Mouse (Mus musculus): Measurements from ENCODE around the gene Hic1. TPM values are rescaled to one million over a fixed set of nuclear protein-coding genes. Genes with fewer than 3 reads are reported as not detected.

Gene Hic1
- total and polyA plus RNA-seq, 2 experiments from 2014 or later: 4.8 to 17.8 TPM

- ATAC-seq (ENCODE audit: insufficient read depth, low read depth): peak; percentile 74
- Histone ChIP-seq H3K9ac (replicated peaks; ENCODE audit: low read depth, low read length) (peak overlapping the region; percentile 69; the same call in 1 of the 2 replicates), H3K36me3 (replicated peaks; ENCODE audit: control insufficient read depth, insufficient read depth, low read length) (no peaks in the 10 kb centered on the region), H3K27ac (ENCODE audit: low read depth) (peak overlapping the region; percentile 92), H3K27me3 (ENCODE audit: control insufficient read depth, insufficient read depth, low read length) (peaks cover 10% of the 10 kb centered on the region), H3K4me2 (ENCODE audit: low read depth, low read length) (peak overlapping the region; percentile 86), H3K4me1 (ENCODE audit: control insufficient read depth, insufficient read depth) (peaks cover 7% of the 10 kb centered on the region; the same call in 1 of the 2 replicates), H3K9me3 (replicated peaks; ENCODE audit: control insufficient read depth, low read length) (no peaks in the 10 kb centered on the region), H3K4me3 (ENCODE audit: low read depth, low read length) (peak overlapping the region; percentile 72)
- TF ChIP-seq CTCF (IDR thresholded peaks at IDR 0.05; ENCODE audit: low read depth) (peak; percentile 88), EP300 (IDR thresholded peaks at IDR 0.05; ENCODE audit: low read depth) (0 out of 2 replicates have a peak, but pooled peaks have one; percentile 31)
- peak; percentile 95 for DNase-seq (ENCODE audit: low spot score)
- 22% methylated on average over 13 of the region's 13 CpGs for WGBS
These were observed 23.3 kb upstream of the Hic1 start for GRCm38 (mm10) chr11:75192336-75193214.

- no peak overlapping the region for H3K27ac ChIP-seq (ENCODE audit: low read depth)
- WGBS: 40% methylated on average over 6 of the region's 6 CpGs
- no peaks in the 10 kb centered on the region for H3K9me3 ChIP-seq (replicated peaks; ENCODE audit: control insufficient read depth, low read length)
- no peak for TF ChIP-seq EP300 (IDR thresholded peaks at IDR 0.05; ENCODE audit: low read depth)
- no peak for TF ChIP-seq CTCF (IDR thresholded peaks at IDR 0.05; ENCODE audit: low read depth)
- peaks cover 10% of the 10 kb centered on the region for H3K27me3 ChIP-seq (ENCODE audit: control insufficient read depth, insufficient read depth, low read length)
- no peak overlapping the region for H3K4me2 ChIP-seq (ENCODE audit: low read depth, low read length)
- DNase-seq (ENCODE audit: low spot score): no peak
- ATAC-seq (ENCODE audit: insufficient read depth, low read depth): no peak
- no peak overlapping the region for H3K4me3 ChIP-seq (ENCODE audit: low read depth, low read length)
- no peaks in the 10 kb centered on the region for H3K36me3 ChIP-seq (replicated peaks; ENCODE audit: control insufficient read depth, insufficient read depth, low read length)
- no peak overlapping the region for H3K9ac ChIP-seq (replicated peaks; ENCODE audit: low read depth, low read length)
- H3K4me1 ChIP-seq (ENCODE audit: control insufficient read depth, insufficient read depth): peaks cover 7% of the 10 kb centered on the region; the same call in 1 of the 2 replicates
These were observed 22.5 kb upstream of the Hic1 start for GRCm38 (mm10) chr11:75191841-75192240.

GRCm38 (mm10) chr11:75190905-75191441, 21.7 kb upstream of the Hic1 start, which contains the start of gene Dph1:
Gene Dph1, minus strand, starts transcription at chr11:75191241.
- H3K9ac ChIP-seq (replicated peaks; ENCODE audit: low read depth, low read length): peak within 1 kb of the TSS; percentile 49
- H3K27ac ChIP-seq (ENCODE audit: low read depth): peak within 1 kb of the TSS; percentile 64
- H3K4me2 ChIP-seq (ENCODE audit: low read depth, low read length): peak within 1 kb of the TSS; percentile 76
- H3K4me1 ChIP-seq (ENCODE audit: control insufficient read depth, insufficient read depth): peaks cover 7% of the 10 kb centered on the region; the same call in 1 of the 2 replicates
- H3K9me3 ChIP-seq (replicated peaks; ENCODE audit: control insufficient read depth, low read length): no peaks in the 10 kb centered on the region
- TF ChIP-seq EP300 (IDR thresholded peaks at IDR 0.05; ENCODE audit: low read depth) (no peak), CTCF (IDR thresholded peaks at IDR 0.05; ENCODE audit: low read depth) (no peak)
- DNase-seq (ENCODE audit: low spot score): no peak
- peak within 1 kb of the TSS; percentile 81 for H3K4me3 ChIP-seq (ENCODE audit: low read depth, low read length)
- no peaks in the 10 kb centered on the region for H3K36me3 ChIP-seq (replicated peaks; ENCODE audit: control insufficient read depth, insufficient read depth, low read length)
- WGBS: 56% methylated on average over 5 of the region's 5 CpGs
- peaks cover 10% of the 10 kb centered on the region for H3K27me3 ChIP-seq (ENCODE audit: control insufficient read depth, insufficient read depth, low read length)
- no peak for ATAC-seq (ENCODE audit: insufficient read depth, low read depth)

GRCm38 (mm10) chr11:75190371-75190724, 21.0 kb upstream of the Hic1 start:
- 2% methylated on average over 24 of the region's 24 CpGs for WGBS
- Histone ChIP-seq H3K4me3 (ENCODE audit: low read depth, low read length) (peak overlapping the region; percentile 81), H3K4me2 (ENCODE audit: low read depth, low read length) (peak overlapping the region; percentile 76), H3K36me3 (replicated peaks; ENCODE audit: control insufficient read depth, insufficient read depth, low read length) (peaks cover 5% of the 10 kb centered on the region), H3K9ac (replicated peaks; ENCODE audit: low read depth, low read length) (peak overlapping the region; percentile 49), H3K27me3 (ENCODE audit: control insufficient read depth, insufficient read depth, low read length) (peaks cover 9% of the 10 kb centered on the region), H3K4me1 (ENCODE audit: control insufficient read depth, insufficient read depth) (peaks cover 7% of the 10 kb centered on the region; the same call in 1 of the 2 replicates), H3K27ac (ENCODE audit: low read depth) (peak overlapping the region; percentile 64), H3K9me3 (replicated peaks; ENCODE audit: control insufficient read depth, low read length) (no peaks in the 10 kb centered on the region)
- TF ChIP-seq CTCF (IDR thresholded peaks at IDR 0.05; ENCODE audit: low read depth) (no peak; the same call in 1 of the 2 replicates), EP300 (IDR thresholded peaks at IDR 0.05; ENCODE audit: low read depth) (no peak)
- DNase-seq (ENCODE audit: low spot score) (peak; percentile 92), ATAC-seq (ENCODE audit: insufficient read depth, low read depth) (peak; percentile 73)

- ATAC-seq (ENCODE audit: insufficient read depth, low read depth): 0 out of 2 replicates have a peak, but pooled peaks have one; percentile 2
- DNase-seq (ENCODE audit: low spot score): no peak
- peaks cover 3% of the 10 kb centered on the region; the same call in 1 of the 2 replicates for H3K4me1 ChIP-seq (ENCODE audit: control insufficient read depth, insufficient read depth)
- peaks cover 4% of the 10 kb centered on the region; the same call in 1 of the 2 replicates for H3K27me3 ChIP-seq (ENCODE audit: control insufficient read depth, insufficient read depth, low read length)
- peaks cover 5% of the 10 kb centered on the region for H3K36me3 ChIP-seq (replicated peaks; ENCODE audit: control insufficient read depth, insufficient read depth, low read length)
- peak overlapping the region; percentile 49 for H3K27ac ChIP-seq (ENCODE audit: low read depth)
- no peak for TF ChIP-seq CTCF (IDR thresholded peaks at IDR 0.05; ENCODE audit: low read depth)
- TF ChIP-seq EP300 (IDR thresholded peaks at IDR 0.05; ENCODE audit: low read depth): no peak
- peak overlapping the region; percentile 81 for H3K4me3 ChIP-seq (ENCODE audit: low read depth, low read length)
- no peaks in the 10 kb centered on the region for H3K9me3 ChIP-seq (replicated peaks; ENCODE audit: control insufficient read depth, low read length)
- H3K4me2 ChIP-seq (ENCODE audit: low read depth, low read length): peak overlapping the region; percentile 76
- WGBS: under 1% methylated on average over 22 of the region's 22 CpGs
- peak overlapping the region; percentile 49 for H3K9ac ChIP-seq (replicated peaks; ENCODE audit: low read depth, low read length)
These were observed 20.5 kb upstream of the Hic1 start for GRCm38 (mm10) chr11:75189713-75190370.
